Comparison of ENCODE assay signal across 15 mouse cellular contexts in the genomic region with DNA sequence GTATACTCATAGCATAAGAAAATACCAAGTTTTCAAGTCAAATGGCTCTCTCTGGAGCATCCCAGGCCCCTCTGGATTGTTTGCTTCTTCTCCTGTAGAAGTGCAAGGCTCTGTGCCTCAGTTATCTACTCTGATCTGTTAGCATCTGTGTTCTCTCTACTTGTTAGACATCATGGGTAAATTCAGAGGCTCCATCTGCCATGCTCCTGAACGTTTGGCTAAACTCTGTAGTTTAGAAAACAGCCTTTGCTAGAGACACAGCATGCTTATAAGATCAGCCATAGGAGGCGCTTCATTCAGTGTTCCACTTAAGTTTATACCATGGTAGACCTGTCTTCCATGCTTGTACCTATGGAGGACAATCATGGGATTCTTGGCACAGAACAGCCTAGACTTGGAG.
"Had no signal": no experiment of that assay in that cellular context is flagged by ENCODE, and none has a peak within 500 bp of the region (broad histone marks: within the 10 kb centered on the region; RNA-seq: fewer than 3 reads in every experiment).

No protein-coding gene starts in this region.

- H3K36me3 ChIP-seq: lung, embryonic 15.5 days; midbrain, embryonic 13.5 days; midbrain, embryonic 15.5 days; neural tube, embryonic 12.5 days; stomach, embryonic 15.5 days had no signal

- H3K27me3 ChIP-seq: lung, embryonic 15.5 days; midbrain, embryonic 13.5 days; midbrain, embryonic 15.5 days; stomach, embryonic 15.5 days had no signal

- H3K9me3 ChIP-seq: lung, embryonic 15.5 days; megakaryocyte, embryonic 14.5 days; midbrain, embryonic 13.5 days; midbrain, embryonic 15.5 days; neural tube, embryonic 12.5 days; stomach, embryonic 15.5 days had no signal

- H3K4me1 ChIP-seq: lung, embryonic 15.5 days; megakaryocyte, embryonic 14.5 days; midbrain, embryonic 13.5 days; midbrain, embryonic 15.5 days; neural tube, embryonic 12.5 days; stomach, embryonic 15.5 days had no signal

- H3K4me3 ChIP-seq: lung, embryonic 15.5 days; megakaryocyte, embryonic 14.5 days; midbrain, embryonic 13.5 days; midbrain, embryonic 15.5 days; neural tube, embryonic 12.5 days; stomach, embryonic 15.5 days had no signal

- DNase-seq: lung, adult 2 months; lung, postnatal 14 days; lung, postnatal 36 days; right cerebral cortex, postnatal 14 days; thymus, adult 2 months; thymus, postnatal 25 days; thymus, postnatal 4 days had no signal

- H3K27ac ChIP-seq: lung, embryonic 15.5 days; macrophage; midbrain, embryonic 13.5 days; midbrain, embryonic 15.5 days; neural tube, embryonic 12.5 days; stomach, embryonic 15.5 days; stomach, postnatal 0 days had no signal
